Mouse (Mus musculus): ENCODE measurements around the gene Zg16. TPM values are rescaled to one million over a fixed set of nuclear protein-coding genes. Genes with fewer than 3 reads are reported as not detected.

Zg16 gene
- polyA plus RNA-seq, 1 experiment from 2014 or later: 0.30 TPM

DNA sequence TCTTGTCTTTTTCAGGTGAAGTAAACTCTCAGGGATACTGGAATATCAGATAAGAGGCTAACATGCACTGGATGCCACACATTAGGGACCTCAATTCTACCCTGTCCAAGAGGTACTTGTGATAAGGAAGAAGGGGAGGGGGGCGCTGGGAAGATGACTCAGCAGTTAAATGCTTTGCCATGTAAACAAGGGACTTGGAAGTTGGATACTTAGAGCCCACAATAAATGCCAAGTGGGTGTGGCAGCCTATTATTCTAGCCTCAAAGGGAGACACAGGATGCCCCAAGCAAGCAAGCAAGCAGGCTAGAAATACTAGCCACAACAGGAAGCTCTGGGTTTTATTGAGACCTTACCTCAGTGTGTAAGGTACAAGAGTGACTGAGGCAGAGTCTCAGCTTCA lies 55.9 kb downstream of the Zg16 start:
- ATAC-seq (no peak), DNase-seq (ENCODE audit: low spot score) (no peak)
- TF ChIP-seq EP300 (IDR thresholded peaks at IDR 0.05) (no peak), CTCF (IDR thresholded peaks at IDR 0.05) (no peak)
- Histone ChIP-seq H3K27me3 (replicated peaks; ENCODE audit: insufficient read depth, low read length) (no peaks in the 10 kb centered on the region), H3K4me1 (ENCODE audit: insufficient read depth, low read depth, low read length) (no peaks in the 10 kb centered on the region), H3K36me3 (ENCODE audit: insufficient read depth, low read length) (peaks cover 4% of the 10 kb centered on the region; the same call in 1 of the 2 replicates), H3K9me3 (ENCODE audit: low read length) (no peaks in the 10 kb centered on the region), H3K27ac (ENCODE audit: low read length) (no peak overlapping the region), H3K9ac (replicated peaks; ENCODE audit: low read depth) (no peak overlapping the region), H3K4me2 (replicated peaks; ENCODE audit: low read depth, low read length) (no peak overlapping the region), H3K4me3 (ENCODE audit: low read depth, low read length) (no peak overlapping the region)
- 56% methylated on average over 1 of the region's 1 CpGs for WGBS

DNA sequence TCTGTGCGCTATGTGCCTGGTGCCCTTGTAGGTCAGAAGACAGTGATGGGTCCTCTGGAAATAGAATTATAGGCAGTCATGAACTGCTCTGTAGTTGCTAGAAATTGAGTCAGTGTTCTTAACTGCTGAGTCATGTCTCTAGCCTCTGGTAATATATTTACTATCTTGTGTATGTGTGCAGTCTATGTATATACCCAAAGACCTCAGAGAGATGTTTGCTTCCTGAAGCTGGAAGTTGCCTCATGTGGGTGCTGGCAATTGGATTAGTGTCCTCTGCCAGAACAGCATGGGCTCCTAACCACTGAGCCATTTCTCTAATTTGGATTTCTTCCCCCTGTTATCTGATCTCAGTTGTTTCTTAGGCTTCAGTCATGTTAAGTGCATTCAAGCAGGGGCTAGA lies 57.0 kb downstream of the Zg16 start:
- no peaks in the 10 kb centered on the region for H3K27me3 ChIP-seq (replicated peaks; ENCODE audit: insufficient read depth, low read length)
- peaks cover 4% of the 10 kb centered on the region; the same call in 1 of the 2 replicates for H3K36me3 ChIP-seq (ENCODE audit: insufficient read depth, low read length)
- H3K9ac ChIP-seq (replicated peaks; ENCODE audit: low read depth): no peak overlapping the region
- ATAC-seq (no peak), DNase-seq (ENCODE audit: low spot score) (no peak)
- H3K27ac ChIP-seq (ENCODE audit: low read length): no peak overlapping the region
- H3K4me2 ChIP-seq (replicated peaks; ENCODE audit: low read depth, low read length): no peak overlapping the region
- H3K4me1 ChIP-seq (ENCODE audit: insufficient read depth, low read depth, low read length): no peaks in the 10 kb centered on the region
- no peak overlapping the region for H3K4me3 ChIP-seq (ENCODE audit: low read depth, low read length)
- H3K9me3 ChIP-seq (ENCODE audit: low read length): no peaks in the 10 kb centered on the region
- no peak for TF ChIP-seq EP300 (IDR thresholded peaks at IDR 0.05)
- TF ChIP-seq CTCF (IDR thresholded peaks at IDR 0.05): no peak
- 97% methylated on average over 1 of the region's 1 CpGs for WGBS

DNA sequence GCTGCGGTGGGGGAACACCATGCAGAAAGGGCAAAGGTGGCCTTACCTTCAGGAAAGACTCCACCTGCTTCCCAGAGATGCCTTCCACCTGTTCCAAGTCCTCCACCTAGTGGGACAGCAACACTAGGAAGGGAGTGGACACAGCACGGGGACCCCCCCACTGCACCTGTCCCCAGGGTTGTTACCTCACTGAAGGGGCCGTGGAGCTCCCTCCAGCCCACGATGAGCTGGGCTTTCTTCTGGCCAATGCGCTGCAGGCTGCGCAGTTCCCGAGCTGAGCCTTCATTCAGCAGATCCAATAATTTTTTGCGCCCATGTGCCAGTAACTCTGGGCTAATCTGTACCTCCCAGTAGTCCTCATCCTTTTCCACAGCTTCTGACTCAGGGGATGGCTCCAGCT lies 59.2 kb downstream of the Zg16 start:
- Histone ChIP-seq H3K9ac (replicated peaks; ENCODE audit: low read depth) (peak overlapping the region; percentile 37), H3K9me3 (ENCODE audit: low read length) (no peaks in the 10 kb centered on the region), H3K4me2 (replicated peaks; ENCODE audit: low read depth, low read length) (peak overlapping the region; percentile 67), H3K4me1 (ENCODE audit: insufficient read depth, low read depth, low read length) (peaks cover 17% of the 10 kb centered on the region; the same call in 1 of the 2 replicates), H3K36me3 (ENCODE audit: insufficient read depth, low read length) (peaks cover 2% of the 10 kb centered on the region; the same call in 1 of the 2 replicates), H3K27ac (ENCODE audit: low read length) (peak overlapping the region; percentile 96), H3K4me3 (ENCODE audit: low read depth, low read length) (peak overlapping the region; percentile 92), H3K27me3 (replicated peaks; ENCODE audit: insufficient read depth, low read length) (no peaks in the 10 kb centered on the region)
- DNase-seq (ENCODE audit: low spot score) (peak; percentile 21), ATAC-seq (no peak)
- WGBS: 51% methylated on average over 8 of the region's 8 CpGs
- peak; percentile 13; the same call in 1 of the 2 replicates for TF ChIP-seq CTCF (IDR thresholded peaks at IDR 0.05)
- TF ChIP-seq EP300 (IDR thresholded peaks at IDR 0.05): no peak

DNA sequence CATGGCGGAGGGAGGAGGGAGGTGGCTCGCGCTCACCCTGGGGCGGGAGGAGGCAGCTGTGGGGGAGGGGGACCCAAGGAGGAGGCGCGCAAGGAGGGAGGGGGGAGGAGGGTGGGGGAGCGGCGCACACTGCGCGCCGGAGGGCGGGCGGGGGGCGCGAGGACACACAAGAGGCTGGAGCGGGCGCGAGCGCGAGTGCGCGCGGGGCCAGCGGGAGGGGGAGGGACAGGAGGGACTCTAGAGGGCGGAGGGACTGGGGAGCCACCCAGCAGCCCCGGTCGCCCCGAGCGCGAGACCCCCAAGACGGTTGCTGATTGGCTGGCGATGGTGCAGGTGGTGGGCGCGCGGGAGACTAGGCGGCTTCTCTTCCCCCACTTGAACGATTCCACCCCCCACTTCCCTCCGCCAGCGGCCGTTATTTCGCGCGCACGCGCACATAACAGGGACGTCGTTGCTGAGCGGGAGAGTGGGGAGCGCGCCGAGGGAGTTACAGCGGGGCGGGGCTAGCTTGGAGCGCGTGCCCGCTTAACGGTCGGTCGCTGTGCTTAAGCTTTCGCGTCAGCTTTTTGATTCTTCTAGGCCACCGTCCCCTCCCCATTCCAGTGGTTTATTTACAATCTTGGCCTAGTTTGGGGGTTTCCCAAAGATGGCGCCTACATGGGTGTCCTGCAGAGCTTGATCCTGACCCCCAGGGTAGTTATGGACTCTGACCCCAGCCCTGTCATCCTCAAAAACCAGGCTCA lies 60.0 kb downstream of the Zg16 start, which contains the start of gene Maz:
Maz (minus strand) TSS at position 54 of the 743 bp plus-strand sequence.
- H3K36me3 ChIP-seq (ENCODE audit: insufficient read depth, low read length): no peaks in the 10 kb centered on the region; the same call in 1 of the 2 replicates
- DNase-seq (ENCODE audit: low spot score) (peak; percentile 99), ATAC-seq (peak; percentile 85)
- H3K4me2 ChIP-seq (replicated peaks; ENCODE audit: low read depth, low read length): peak within 1 kb of the TSS; percentile 94
- H3K9me3 ChIP-seq (ENCODE audit: low read length): no peaks in the 10 kb centered on the region
- H3K4me1 ChIP-seq (ENCODE audit: insufficient read depth, low read depth, low read length): peaks cover 17% of the 10 kb centered on the region; the same call in 1 of the 2 replicates
- peak within 1 kb of the TSS; percentile 96 for H3K27ac ChIP-seq (ENCODE audit: low read length)
- peak within 1 kb of the TSS; percentile 92 for H3K4me3 ChIP-seq (ENCODE audit: low read depth, low read length)
- WGBS: under 1% methylated on average over 25 of the region's 63 CpGs
- TF ChIP-seq CTCF (IDR thresholded peaks at IDR 0.05) (no peak), EP300 (IDR thresholded peaks at IDR 0.05) (peak; percentile 90)
- peak within 1 kb of the TSS; percentile 79 for H3K9ac ChIP-seq (replicated peaks; ENCODE audit: low read depth)
- H3K27me3 ChIP-seq (replicated peaks; ENCODE audit: insufficient read depth, low read length): no peaks in the 10 kb centered on the region

DNA sequence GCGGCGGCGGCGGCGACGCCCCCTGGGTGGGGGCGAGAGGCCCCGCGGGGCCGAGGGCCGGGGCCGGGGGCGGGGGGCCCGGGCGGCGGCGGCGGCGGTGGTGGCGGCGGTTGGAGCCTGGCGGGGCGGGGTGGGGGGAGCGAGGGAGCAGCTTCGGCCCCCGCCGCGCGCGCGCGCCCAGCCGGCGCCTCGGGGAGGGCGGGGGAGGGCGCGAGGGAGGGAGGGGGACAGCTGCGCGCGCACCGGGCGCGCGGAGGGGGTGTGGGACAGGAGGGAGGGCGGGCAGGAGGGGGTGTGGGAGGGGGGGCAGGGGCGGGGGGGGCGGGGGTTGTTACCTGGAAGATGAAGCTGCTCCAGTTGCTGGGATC lies 60.5 kb downstream of the Zg16 start:
- ATAC-seq (peak; percentile 25), DNase-seq (ENCODE audit: low spot score) (no peak)
- Histone ChIP-seq H3K9me3 (ENCODE audit: low read length) (no peaks in the 10 kb centered on the region), H3K27ac (ENCODE audit: low read length) (peak overlapping the region; percentile 96), H3K4me3 (ENCODE audit: low read depth, low read length) (peak overlapping the region; percentile 92), H3K36me3 (ENCODE audit: insufficient read depth, low read length) (no peaks in the 10 kb centered on the region; the same call in 1 of the 2 replicates), H3K4me1 (ENCODE audit: insufficient read depth, low read depth, low read length) (peaks cover 17% of the 10 kb centered on the region; the same call in 1 of the 2 replicates), H3K4me2 (replicated peaks; ENCODE audit: low read depth, low read length) (peak overlapping the region; percentile 94), H3K9ac (replicated peaks; ENCODE audit: low read depth) (peak overlapping the region; percentile 79), H3K27me3 (replicated peaks; ENCODE audit: insufficient read depth, low read length) (no peaks in the 10 kb centered on the region)
- TF ChIP-seq CTCF (IDR thresholded peaks at IDR 0.05) (no peak), EP300 (IDR thresholded peaks at IDR 0.05) (no peak)
- WGBS: no CpG with 5 or more reads among the region's 48 CpGs

DNA sequence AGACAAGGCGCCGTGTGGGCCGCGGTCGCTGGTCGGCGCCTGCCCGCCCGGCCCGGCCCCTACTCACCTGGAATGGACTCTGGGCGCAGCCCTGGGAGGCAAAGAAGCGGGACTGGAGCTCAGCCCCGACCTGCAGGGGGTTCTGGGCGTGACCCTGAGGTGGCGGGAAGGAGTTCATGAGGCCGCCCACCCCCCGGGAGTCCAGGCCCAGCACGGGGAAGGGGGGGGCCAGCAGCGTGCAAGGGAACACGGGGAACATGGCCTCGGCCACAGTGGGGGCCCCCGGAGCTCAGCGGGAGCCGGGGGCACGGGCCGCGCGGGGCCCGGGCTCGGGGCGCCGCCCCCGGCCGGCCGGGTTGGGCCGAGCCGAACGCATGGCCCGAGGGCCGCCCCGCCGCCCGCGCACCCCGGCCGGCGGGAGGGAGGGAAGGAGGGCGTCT lies 60.9 kb downstream of the Zg16 start:
- 2% methylated on average over 11 of the region's 48 CpGs for WGBS
- Histone ChIP-seq H3K9me3 (ENCODE audit: low read length) (no peaks in the 10 kb centered on the region), H3K27ac (ENCODE audit: low read length) (peak overlapping the region; percentile 96), H3K27me3 (replicated peaks; ENCODE audit: insufficient read depth, low read length) (no peaks in the 10 kb centered on the region), H3K9ac (replicated peaks; ENCODE audit: low read depth) (peak overlapping the region; percentile 79), H3K36me3 (ENCODE audit: insufficient read depth, low read length) (no peaks in the 10 kb centered on the region; the same call in 1 of the 2 replicates), H3K4me2 (replicated peaks; ENCODE audit: low read depth, low read length) (peak overlapping the region; percentile 94), H3K4me1 (ENCODE audit: insufficient read depth, low read depth, low read length) (peaks cover 22% of the 10 kb centered on the region; the same call in 1 of the 2 replicates), H3K4me3 (ENCODE audit: low read depth, low read length) (peak overlapping the region; percentile 92)
- TF ChIP-seq EP300 (IDR thresholded peaks at IDR 0.05) (no peak), CTCF (IDR thresholded peaks at IDR 0.05) (0 out of 2 replicates have a peak, but pooled peaks have one; percentile 9)
- peak; percentile 8 for ATAC-seq
- peak; percentile 76 for DNase-seq (ENCODE audit: low spot score)
